Mouse (Mus musculus) T-helper 1 cell (primary cell): Measurements from ENCODE around the gene Mipol1.

Experiments
- in situ Hi-C: fragments of 300-600 bp; cut with MboI, MseI; formaldehyde crosslinking; loops from one replicate; pipeline ENCODE4 v1.15.1; 2025; ENCODE audit warnings: high pct_unique_total_duplicates

The Mipol1 gene

DNA sequence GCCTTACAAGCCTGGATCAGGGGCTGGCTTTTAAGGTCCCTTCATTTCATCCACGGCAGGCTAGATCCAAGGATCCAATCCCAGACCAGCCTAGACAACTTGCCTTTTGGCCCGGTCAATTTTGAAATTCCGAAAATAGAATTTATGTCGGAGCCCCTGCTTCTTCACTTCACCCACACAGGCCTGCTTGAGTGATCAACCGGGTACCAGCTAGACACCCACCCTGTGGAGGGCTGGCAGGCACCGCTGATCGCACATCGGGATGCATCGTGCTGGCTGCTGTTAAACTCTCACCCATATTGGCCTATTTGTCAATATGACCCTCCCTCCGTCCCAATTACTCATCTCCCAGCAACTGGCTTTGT lies 313.4 kb downstream of the Mipol1 start:
- in situ Hi-C loops = loop anchor here (5.0 to 25.0 kb wide), 3 partner anchors 846 to 1669 kb away; partner anchors contain the start of genes Fbxo33 and Nkx2-1

DNA sequence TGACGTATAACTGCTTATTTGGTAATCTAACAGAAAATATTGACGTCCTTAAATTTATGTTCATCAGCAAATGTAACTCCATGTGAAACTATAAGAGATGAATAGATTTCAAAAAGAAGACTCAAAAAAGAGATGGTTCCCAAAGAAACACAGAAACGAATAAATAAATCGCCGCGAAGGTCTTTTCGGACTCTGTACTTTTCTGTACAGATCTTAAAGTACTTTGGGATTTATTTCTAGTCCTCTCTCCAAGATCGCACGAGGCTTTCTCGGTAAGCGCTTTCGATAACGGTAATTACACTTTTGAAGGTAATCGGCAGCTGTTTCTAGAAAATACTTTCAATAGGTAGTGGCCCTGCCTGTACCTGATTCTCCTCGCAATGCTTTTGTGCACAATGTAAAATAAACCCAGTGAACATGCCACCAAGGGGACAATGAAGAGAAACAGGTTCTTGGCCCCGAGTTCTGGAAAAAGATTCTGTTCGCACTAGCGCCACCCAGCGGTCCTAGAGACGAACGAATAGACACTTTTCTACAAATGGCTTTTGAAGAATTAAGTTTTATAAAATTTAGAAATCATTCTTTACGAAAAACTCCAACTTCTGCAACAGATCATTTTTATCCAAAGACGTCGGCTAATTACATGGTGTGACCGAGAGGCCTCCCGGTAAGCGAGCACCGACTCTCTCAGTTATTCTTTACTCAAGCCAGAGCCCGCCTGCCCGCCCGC lies 314.6 kb downstream of the Mipol1 start:
- in situ Hi-C loops = loop anchor here (5.0 to 25.0 kb wide), 3 partner anchors 848 to 1667 kb away; partner anchors contain the start of genes Fbxo33 and Nkx2-1

DNA sequence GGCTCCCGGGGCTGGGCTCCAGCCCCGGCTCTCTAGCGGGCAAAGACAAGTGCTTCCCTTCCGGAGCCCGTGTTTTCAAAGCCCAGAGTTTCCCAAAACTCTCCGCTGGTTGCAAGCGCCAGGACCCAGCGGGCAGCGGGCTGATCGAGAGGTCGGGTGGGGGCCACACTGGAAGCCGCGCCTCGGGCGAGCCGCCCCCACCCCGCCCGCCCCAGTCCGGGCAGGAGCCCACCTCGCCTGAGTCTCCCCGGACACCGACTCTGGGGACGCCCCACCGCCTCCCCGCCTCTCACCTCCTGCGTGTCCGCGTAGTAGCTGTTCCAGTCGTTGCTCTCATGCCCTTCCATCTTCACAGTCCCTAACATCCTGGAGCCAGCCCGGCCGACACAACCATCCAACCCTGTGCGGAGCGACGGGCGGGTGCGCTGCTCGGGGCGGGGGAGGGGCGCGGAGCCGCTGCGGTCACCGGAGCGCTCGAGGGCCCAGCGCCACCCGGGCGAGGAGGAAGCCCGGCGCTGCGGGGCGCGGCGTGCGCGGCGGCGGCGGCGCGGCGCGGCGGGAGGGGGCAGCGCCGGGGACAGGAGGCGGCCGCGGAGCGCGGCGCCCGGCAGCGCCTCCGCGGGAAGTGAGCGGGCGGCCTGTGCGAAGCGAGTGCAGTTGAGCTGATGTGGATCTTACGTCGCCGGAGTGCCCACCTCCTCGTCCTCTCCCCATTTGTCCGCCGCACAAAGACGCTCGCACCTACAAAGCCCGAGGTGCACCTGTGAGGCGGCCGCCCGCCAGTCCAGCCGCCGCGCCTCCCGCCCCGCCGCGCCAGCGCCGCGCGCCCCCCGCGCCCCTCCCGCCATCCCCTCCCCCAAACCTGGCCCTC lies 315.4 kb downstream of the Mipol1 start:
- in situ Hi-C loops = loop anchor here (25.0 kb wide), 2 partner anchors 1008 to 1667 kb away; partner anchors contain the start of genes Fbxo33 and Nkx2-1
